15 mouse cellular contexts compared by ENCODE assay signal in genomic region chr4:137928813-137929212, GRCm38 (mm10).
A peak's percentile ranks its signal among the peaks of the same experiment; 100 is the strongest.
DNase-seq lines count a peak whose midpoint lies in the region; ATAC-seq and TF ChIP-seq lines count a peak whose summit lies in the region.
"Had no signal": no experiment of that assay in that cellular context is flagged by ENCODE, and none has a peak within 500 bp of the region (broad histone marks: within the 10 kb centered on the region; RNA-seq: fewer than 3 reads in every experiment).

No protein-coding gene starts in this region.

- intact Hi-C loops in heart, adult 2 months (cut with DNase I), result no loop called here

- H3K9me3 ChIP-seq in liver, embryonic 11.5 days (ENCODE audit: control insufficient read depth, low read length), result no peaks in the 10 kb centered on the region
- H3K9me3 ChIP-seq in embryonic facial prominence, embryonic 14.5 days (ENCODE audit: control insufficient read depth, low read length), result no peaks in the 10 kb centered on the region
- H3K9me3 ChIP-seq in liver, embryonic 15.5 days (replicated peaks), result no peaks in the 10 kb centered on the region
- no peaks in the 10 kb centered on the region for H3K9me3 ChIP-seq in midbrain, embryonic 13.5 days

- ATAC-seq in liver, embryonic 11.5 days (replicated peaks; ENCODE audit: low FRiP score), result no peak
- no peak for ATAC-seq in embryonic facial prominence, embryonic 14.5 days (ENCODE audit: low read depth)
- ATAC-seq in liver, embryonic 15.5 days (ENCODE audit: insufficient read depth), result no peak
- no peak for ATAC-seq in midbrain, embryonic 13.5 days

- peaks cover 33% of the 10 kb centered on the region for H3K4me1 ChIP-seq in heart, adult 2 months (ENCODE audit: control insufficient read depth, insufficient read depth, low read length)
- H3K4me1 ChIP-seq in liver, embryonic 11.5 days (replicated peaks; ENCODE audit: control insufficient read depth, insufficient read depth, low read length), result peaks cover 52% of the 10 kb centered on the region
- peaks cover 46% of the 10 kb centered on the region for H3K4me1 ChIP-seq in embryonic facial prominence, embryonic 14.5 days (ENCODE audit: control insufficient read depth, insufficient read depth, low read length)
- peaks cover 74% of the 10 kb centered on the region for H3K4me1 ChIP-seq in liver, embryonic 15.5 days (replicated peaks)
- H3K4me1 ChIP-seq in midbrain, embryonic 13.5 days (replicated peaks), result peaks cover 36% of the 10 kb centered on the region

- no peaks in the 10 kb centered on the region; the same call in 1 of the 2 replicates for H3K36me3 ChIP-seq in heart, adult 2 months (ENCODE audit: control insufficient read depth, insufficient read depth, low read length)
- H3K36me3 ChIP-seq in liver, embryonic 11.5 days (ENCODE audit: control insufficient read depth, insufficient read depth, low read length), result peaks cover 8% of the 10 kb centered on the region
- peaks cover 39% of the 10 kb centered on the region for H3K36me3 ChIP-seq in embryonic facial prominence, embryonic 14.5 days (ENCODE audit: control insufficient read depth, insufficient read depth, low read length)
- 0 out of 2 replicates have a peak, but pooled peaks cover 20% of the 10 kb centered on the region for H3K36me3 ChIP-seq in liver, embryonic 15.5 days (replicated peaks)
- no peaks in the 10 kb centered on the region for H3K36me3 ChIP-seq in midbrain, embryonic 13.5 days

- no peak for TF ChIP-seq EP300 in heart, adult 2 months (IDR thresholded peaks at IDR 0.05; ENCODE audit: insufficient read depth, low read depth, low read length)

- H3K9ac ChIP-seq in heart, adult 2 months (ENCODE audit: low read depth, low read length), result no peak overlapping the region
- peak overlapping the region; percentile 36; the same call in 1 of the 2 replicates for H3K9ac ChIP-seq in liver, embryonic 11.5 days (ENCODE audit: low read depth, low read length)
- H3K9ac ChIP-seq in embryonic facial prominence, embryonic 14.5 days (ENCODE audit: low read depth, low read length), result no peak overlapping the region
- 0 out of 2 replicates have a peak overlapping the region, but pooled peaks have one; percentile 32 for H3K9ac ChIP-seq in liver, embryonic 15.5 days
- H3K9ac ChIP-seq in midbrain, embryonic 13.5 days (replicated peaks), result no peak overlapping the region
- H3K9ac ChIP-seq: lung, embryonic 14.5 days had no signal

- WGBS in heart, adult 2 months, result 97% methylated on average over 1 of the region's 1 CpGs
- WGBS in liver, embryonic 11.5 days, result 71% methylated on average over 1 of the region's 1 CpGs
- WGBS in embryonic facial prominence, embryonic 14.5 days, result 73% methylated on average over 1 of the region's 1 CpGs
- 49% methylated on average over 1 of the region's 1 CpGs for WGBS in liver, embryonic 15.5 days (ENCODE audit: insufficient replicate concordance)
- 96% methylated on average over 1 of the region's 1 CpGs for WGBS in midbrain, embryonic 13.5 days

- H3K4me2 ChIP-seq in liver, embryonic 11.5 days, result no peak overlapping the region
- H3K4me2 ChIP-seq in embryonic facial prominence, embryonic 14.5 days (ENCODE audit: low read depth, low read length), result no peak overlapping the region
- H3K4me2 ChIP-seq in liver, embryonic 15.5 days, result peak overlapping the region; percentile 43
- H3K4me2 ChIP-seq in midbrain, embryonic 13.5 days (replicated peaks), result no peak overlapping the region
- H3K4me2 ChIP-seq: lung, embryonic 14.5 days had no signal

- TF ChIP-seq POLR2A in heart, adult 2 months (IDR thresholded peaks at IDR 0.05; ENCODE audit: insufficient read depth, low read depth, low read length), result no peak

- TF ChIP-seq CTCF in heart, adult 2 months (IDR thresholded peaks at IDR 0.05), result no peak

- peak overlapping the region; percentile 52; the same call in 1 of the 2 replicates for H3K27ac ChIP-seq in heart, adult 2 months
- H3K27ac ChIP-seq in liver, embryonic 11.5 days (ENCODE audit: low read depth, low read length), result peak overlapping the region; percentile 68
- peak overlapping the region; percentile 2; the same call in 1 of the 2 replicates for H3K27ac ChIP-seq in embryonic facial prominence, embryonic 14.5 days (replicated peaks; ENCODE audit: low read depth, low read length)
- H3K27ac ChIP-seq in liver, embryonic 15.5 days (replicated peaks), result peak overlapping the region; percentile 95
- H3K27ac ChIP-seq in midbrain, embryonic 13.5 days, result no peak overlapping the region

- no peak overlapping the region for H3K4me3 ChIP-seq in heart, adult 2 months
- no peak overlapping the region for H3K4me3 ChIP-seq in liver, embryonic 11.5 days (ENCODE audit: low read depth, low read length)
- no peak overlapping the region for H3K4me3 ChIP-seq in embryonic facial prominence, embryonic 14.5 days (ENCODE audit: low read depth, low read length)
- no peak overlapping the region for H3K4me3 ChIP-seq in liver, embryonic 15.5 days (replicated peaks)
- H3K4me3 ChIP-seq in midbrain, embryonic 13.5 days (replicated peaks), result no peak overlapping the region

- no peaks in the 10 kb centered on the region for H3K27me3 ChIP-seq in heart, adult 2 months (ENCODE audit: control insufficient read depth, insufficient read depth, low read length)
- no peaks in the 10 kb centered on the region for H3K27me3 ChIP-seq in liver, embryonic 11.5 days (replicated peaks; ENCODE audit: control insufficient read depth, insufficient read depth, low read length)
- no peaks in the 10 kb centered on the region for H3K27me3 ChIP-seq in embryonic facial prominence, embryonic 14.5 days (replicated peaks; ENCODE audit: control insufficient read depth, insufficient read depth, low read length)
- no peaks in the 10 kb centered on the region for H3K27me3 ChIP-seq in liver, embryonic 15.5 days
- H3K27me3 ChIP-seq in midbrain, embryonic 13.5 days, result no peaks in the 10 kb centered on the region

- DNase-seq in heart, adult 2 months, result no peak
- DNase-seq in heart, adult 8-10 months (ENCODE audit: low spot score), result no peak
- DNase-seq in liver, embryonic 11.5 days (ENCODE audit: low spot score), result no peak
- no peak for DNase-seq in liver
- no peak for DNase-seq in embryonic facial prominence, embryonic 14.5 days (ENCODE audit: low spot score)
- no peak for DNase-seq in cerebellum, postnatal 36 days
- DNase-seq: adrenal gland, postnatal 36 days; cerebellum, adult 9-11 months; embryo, embryonic 11 days; gastrocnemius, postnatal 36 days; layer of hippocampus, adult 9-11 months; thymus, postnatal 25 days had no signal

- 0 out of 2 replicates have a peak, but pooled peaks cover 1% of the 10 kb centered on the region for H3K79me2 ChIP-seq in heart, adult 2 months (replicated peaks; ENCODE audit: control insufficient read depth, insufficient read depth, low read length)

Comparison
In these comparisons a context has a peak if more than half of its experiments do, and no peak if none do; other contexts are left out.
1. H3K9ac ChIP-seq: peak in liver, embryonic 11.5 days (single experiment) and liver, embryonic 15.5 days (single experiment); none in heart, adult 2 months (single experiment), embryonic facial prominence, embryonic 14.5 days (single experiment) and midbrain, embryonic 13.5 days (single experiment).